Mouse (Mus musculus) cerebellum, adult 8-10 months (tissue): ENCODE results near the gene 1700020D05Rik.
A peak's percentile ranks its signal among the peaks of the same experiment; 100 is the strongest.

Source experiments
- DNase-seq: peaks from one replicate; pipeline ENCODE4 v3.0.0; 2022

Gene 1700020D05Rik

DNA sequence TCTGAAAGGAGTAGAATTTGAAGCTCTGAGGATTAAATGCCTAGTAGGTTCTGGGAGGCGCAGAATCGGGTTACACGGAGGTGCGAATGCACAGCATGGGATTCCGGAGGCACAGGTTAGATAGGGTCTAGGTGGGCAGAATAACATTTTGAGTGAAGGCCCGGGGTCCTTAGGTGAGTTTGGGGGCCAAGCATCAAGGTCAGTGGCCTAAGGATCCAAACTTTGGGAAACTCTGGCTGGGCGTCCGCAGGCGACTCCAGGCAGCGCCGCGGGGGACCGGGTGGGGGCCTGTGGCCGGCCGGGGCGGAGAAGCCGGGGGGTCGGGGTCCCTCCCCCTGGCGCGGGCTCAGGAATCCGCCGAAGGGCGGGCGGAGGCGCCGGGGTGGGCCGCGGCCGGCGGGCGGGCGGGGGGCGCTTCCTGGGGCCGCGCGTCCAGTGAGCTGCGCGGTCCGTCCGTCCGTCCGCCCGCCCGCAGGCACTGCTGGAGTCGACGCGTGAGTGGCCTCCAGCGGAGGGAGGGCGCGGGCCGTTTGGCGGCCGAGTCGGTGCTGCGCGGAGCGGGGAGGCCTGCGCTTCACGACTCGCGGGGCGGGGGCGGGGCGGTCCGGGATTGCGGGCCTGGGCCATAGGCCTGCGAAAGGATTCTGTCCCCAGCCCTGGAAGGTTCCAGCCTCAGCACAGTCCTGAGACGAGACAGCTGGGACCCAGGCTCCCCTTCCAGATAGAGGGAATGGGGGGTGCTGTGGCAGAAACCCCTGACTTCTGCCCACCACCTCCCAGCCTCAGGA, 29.1 kb downstream of the 1700020D05Rik start:
- DNase-seq, result peak; percentile 38

DNA sequence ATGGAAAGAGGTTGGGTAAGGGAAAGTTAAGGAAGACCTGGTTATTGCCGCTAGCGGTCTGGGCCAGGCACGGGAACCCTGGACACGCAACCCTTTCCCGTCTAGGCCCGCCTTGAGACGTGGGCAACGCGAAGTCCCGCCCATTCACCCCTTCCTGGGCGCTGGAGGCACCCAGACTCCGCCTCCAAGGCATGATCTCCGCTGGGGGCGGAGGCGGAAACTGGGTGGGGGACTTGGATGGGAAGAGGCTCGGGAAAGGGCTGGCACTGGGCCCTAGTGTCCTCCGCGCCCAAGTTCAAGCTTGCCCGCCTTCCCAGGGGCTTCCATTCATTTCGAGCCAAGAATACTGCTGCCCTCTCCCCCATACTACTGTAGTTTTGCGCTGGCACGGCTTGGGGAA, 29.9 kb downstream of the 1700020D05Rik start, which contains the start of gene Efemp2:
Efemp2 (plus strand) TSS at position 235 of the 400 bp plus-strand sequence.
- peak; percentile 66 for DNase-seq

DNA sequence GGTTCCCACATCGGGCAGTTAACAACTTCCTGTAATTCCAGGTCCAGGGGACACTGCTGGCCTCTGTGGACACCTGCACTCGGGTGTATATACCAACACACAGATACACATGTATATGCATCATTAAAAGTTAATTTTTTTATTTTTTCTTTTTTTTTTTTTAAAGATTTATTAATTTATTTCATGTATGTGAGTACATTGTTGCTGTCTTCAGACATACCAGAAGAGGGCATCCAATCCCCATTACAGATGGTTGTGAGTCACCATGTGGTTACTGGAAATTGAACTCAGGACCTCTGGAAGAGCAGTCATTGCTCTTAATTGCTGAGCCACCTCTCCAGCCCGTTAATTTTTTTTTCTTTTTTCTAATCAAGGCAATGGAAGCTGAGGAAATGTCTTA, 30.7 kb downstream of the 1700020D05Rik start:
- no peak for DNase-seq

DNA sequence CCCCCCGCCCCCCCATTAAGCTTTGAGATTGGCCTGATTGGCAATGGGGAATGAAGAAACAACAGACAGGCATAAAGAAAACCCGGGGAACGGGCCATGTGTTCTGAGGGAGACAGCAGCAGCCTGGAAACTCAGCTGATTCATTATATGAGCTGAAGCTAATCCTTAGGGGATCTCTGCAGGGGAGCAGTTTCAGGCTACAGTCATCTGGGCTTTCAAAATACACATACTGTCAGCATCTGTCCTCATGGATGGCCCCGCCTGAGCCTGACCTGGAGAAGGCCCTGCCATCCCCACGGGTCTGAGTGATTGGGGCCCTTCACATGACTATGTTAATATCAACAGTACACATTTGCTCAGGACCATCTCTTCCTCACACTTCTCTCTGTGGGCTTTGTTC, 31.7 kb downstream of the 1700020D05Rik start:
- DNase-seq, result no peak

DNA sequence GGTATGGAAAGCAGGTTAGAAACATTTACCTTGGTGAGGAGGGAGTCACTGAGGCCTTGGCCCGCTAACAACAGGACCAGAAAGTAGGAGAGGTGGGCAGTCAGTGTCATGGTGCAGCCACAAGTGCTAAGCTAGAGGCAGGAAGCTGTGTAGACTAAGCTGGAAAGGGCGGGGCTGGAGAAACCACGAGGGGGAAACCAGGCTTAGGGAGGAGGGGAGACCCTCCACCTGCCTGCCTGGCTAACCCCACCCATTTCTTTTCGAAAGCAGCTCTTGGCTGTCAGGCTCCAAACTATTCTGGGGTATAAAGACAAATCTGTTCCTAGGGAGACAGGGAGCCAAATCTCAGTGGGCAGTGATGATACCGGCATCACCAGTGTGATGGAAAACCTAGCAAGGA, 35.2 kb downstream of the 1700020D05Rik start, which contains the start of gene Ctsw:
Ctsw (minus strand) TSS at position 134 of the 400 bp plus-strand sequence.
- DNase-seq, result no peak

DNA sequence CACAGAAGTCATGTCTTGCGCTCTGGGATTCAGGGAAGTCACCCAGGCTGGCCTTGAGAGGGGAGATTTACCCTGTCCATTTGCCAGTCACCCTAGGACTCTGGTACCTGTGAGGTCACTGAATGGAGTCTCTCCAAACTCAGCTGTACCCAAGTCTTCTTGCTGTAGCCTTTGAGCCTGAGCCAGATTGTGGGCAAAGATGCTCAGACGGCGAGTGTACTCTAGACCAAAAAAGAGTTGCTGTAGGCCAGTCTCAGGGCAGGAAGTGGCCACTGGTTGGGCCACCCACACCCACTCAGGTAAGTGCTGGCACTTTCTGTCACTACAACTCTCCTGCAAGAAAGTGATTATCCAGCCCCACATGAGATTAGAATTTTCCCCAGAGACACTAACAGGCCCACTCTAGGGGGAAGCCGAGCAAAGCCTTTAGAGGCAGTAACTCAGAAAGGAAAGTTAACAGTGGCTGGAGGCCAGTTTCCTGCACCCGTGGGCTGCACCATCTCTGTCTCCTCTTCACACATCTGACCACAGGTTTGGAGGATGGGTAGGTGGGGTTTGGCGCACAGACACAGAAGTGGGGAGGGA, 36.6 kb downstream of the 1700020D05Rik start:
- no peak for DNase-seq

DNA sequence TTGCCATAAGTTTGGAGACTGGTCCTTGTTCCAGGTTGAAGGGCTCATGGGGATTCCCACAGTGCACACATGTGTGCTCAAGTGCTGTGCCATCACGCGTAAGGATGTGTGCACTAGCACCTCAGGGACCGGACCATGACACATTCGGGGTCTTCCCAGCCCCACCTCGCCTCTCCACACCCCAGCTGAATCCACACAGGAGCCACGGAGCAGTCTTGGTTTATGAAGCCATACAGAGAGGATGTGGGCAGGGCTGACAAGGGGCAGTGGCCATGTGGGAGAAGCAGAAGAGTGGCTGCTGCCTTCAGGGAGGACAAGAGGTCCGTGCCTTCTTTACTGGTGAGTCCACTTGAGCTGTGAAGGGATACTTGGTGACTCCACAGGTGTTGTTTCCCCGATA, 38.5 kb downstream of the 1700020D05Rik start:
- no peak for DNase-seq

DNA sequence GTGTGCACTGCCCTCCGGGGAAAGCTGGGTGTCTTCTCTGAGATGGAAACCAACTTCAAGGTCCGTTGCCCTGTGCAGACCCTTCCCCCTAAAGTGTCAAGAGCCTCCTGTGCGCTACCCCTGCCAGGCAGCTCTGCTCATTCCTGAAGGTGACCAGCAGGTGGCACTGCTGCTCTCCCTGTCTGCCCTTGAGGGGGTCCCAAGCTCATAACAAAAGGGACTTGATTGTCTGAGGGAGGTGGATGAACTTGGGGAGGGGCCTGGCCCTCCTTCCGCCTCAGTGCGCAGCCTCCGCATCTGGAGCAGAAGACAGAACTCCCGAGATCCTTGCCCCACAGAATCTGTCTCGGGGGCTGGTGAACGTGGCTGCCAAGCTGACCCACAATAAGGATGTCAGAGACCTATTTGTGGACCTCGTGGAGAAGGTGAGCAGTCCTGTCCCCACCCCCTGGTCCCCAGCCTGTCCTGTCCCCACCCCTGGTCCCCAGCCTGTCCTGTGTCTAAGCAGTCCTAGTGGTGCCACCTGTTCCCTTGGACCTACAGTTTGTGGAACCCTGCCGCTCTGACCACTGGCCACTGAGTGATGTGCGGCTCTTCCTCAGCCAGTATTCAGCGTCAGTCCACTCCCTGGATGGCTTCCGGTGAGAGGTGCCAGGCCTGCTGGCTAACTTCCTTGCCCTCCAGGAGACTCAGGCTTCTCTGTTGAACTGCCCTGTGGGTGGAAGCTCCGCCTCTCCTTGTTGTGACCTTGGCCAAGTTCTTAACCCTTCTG, 39.6 kb downstream of the 1700020D05Rik start:
- peak; percentile 73 for DNase-seq

DNA sequence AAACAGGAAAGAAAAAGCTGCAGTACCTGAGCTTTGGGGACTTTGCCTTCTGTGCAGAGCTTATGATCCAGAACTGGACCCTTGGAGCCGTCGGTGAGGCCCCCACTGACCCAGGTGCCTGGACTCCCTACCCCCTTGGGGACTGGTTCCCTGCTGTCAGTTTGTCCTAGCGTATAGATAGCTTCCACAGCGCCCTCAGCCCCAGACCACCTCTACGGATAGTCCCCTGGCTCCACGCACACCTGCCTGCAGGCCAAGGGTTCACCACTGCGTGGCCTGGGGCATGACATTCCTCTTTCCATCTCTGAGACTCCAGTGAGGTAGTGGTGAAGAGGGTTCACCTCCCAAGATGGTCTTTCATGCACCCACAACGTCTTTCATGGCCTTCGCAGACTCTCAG, 40.4 kb downstream of the 1700020D05Rik start:
- DNase-seq, result peak; percentile 26

DNA sequence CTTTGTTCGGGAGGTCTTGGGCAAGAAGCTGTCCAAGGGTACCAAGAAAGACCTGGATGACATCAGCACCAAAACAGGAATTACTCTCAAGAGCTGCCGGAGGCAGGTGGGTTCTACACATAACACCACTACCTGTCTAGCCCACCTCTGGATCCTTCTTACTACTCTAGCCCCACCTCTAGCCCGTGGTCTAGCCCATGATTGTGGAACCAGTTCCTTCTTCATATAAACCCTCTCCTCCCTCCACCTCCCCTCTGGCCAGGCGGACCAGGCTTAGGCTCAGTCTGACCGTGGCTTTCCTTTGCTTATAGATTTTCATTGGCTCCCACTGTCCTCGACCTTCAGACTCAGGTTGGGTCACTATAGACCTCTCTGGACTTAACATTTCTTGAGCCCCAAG, 42.2 kb downstream of the 1700020D05Rik start:
- no peak for DNase-seq

DNA sequence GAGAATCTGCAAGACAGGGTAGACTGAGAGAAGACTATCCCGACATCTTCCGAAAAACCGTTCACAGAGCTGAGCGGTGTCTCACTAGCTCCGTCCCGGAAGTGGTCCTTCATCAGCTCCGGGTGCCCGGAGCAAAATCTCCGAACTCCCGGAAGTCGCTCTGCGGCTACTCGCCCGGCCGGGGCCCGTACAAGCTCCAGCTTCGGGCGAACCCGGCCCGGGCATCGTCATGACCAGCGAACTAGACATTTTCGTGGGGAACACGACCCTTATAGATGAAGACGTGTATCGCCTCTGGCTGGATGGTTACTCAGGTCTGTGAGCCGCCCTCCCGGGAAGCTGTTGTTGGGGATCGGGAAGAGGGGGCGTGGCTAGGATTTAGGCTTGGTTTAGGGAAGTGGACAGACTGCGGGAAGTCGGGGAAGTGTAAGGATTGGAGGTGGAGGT, 43.1 kb downstream of the 1700020D05Rik start, which contains the start of gene Fibp:
Fibp (plus strand) TSS at position 151 of the 447 bp plus-strand sequence.
- peak; percentile 85 for DNase-seq

DNA sequence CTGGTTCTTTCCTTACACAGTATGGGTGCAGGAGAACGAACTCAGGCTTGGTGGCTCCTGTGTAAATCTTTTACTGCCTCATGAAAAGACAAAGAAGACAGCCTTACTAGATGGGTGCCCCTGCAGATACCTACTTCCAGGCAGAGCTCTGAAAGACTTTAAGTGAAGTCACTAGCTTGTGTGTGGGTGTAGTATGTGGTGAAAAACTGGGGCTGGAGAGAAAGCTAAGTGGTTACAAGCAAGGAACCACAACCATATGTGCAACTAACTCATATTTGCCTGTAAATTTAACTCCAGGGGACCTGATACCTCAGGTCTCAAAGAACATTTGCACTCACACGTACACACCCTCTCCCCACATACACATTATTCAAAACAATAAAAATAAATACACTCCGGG, 43.7 kb downstream of the 1700020D05Rik start:
- DNase-seq, result no peak

DNA sequence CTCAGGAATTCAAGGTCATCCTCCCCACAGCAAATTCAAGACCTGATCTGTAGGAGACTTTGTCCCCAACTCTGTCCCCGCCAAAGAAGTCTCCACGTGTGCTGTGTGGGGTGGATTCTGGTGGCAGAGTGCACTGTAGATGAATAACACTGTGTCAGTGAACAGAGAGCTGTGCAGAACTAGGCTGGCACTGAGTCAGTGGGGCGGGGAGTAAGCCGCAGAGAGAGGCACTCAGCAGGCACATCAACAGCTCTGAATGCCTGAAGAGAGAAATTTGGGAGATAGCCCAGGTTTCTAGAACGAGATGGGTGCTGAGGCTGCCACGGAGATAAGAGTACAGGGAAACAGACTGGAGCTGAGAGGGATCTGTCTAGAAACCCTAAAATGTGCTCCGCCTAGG, 44.6 kb downstream of the 1700020D05Rik start:
- no peak for DNase-seq

DNA sequence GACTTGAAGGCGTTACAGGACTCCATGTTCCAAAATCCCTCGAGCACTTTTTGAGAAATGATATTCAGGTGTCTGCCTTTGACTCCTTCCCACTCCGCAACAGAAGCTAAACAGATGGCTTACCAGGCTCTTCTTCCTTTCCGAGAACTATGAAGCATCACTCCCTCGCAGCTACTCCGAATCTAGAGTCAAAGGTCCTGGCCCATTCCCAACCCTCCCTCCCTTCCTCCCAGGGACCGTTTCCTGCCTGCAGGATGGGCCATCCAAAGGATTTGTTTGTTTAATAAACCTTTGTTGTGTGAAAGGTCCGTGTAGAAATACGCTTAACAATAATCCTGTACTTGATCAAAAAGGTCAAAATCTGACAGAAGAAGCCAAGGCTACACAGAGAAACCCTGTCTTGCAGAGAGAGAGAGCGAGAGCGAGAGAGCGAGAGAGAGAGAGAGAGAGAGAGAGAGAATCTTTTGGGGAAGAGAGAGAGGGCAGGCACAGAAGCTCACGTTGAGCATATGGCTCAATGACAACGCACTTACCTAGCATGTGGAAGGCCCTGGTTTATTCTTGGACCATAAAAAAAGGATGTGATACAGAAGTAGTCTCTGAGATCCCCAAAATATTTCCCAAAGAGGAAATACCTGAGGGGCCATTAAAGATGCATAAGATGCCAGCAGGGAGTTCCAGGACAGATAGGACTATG, 45.7 kb downstream of the 1700020D05Rik start, which contains the start of gene Ccdc85b:
Ccdc85b (minus strand) TSS at position 149 of the 697 bp plus-strand sequence.
- DNase-seq, result no peak

DNA sequence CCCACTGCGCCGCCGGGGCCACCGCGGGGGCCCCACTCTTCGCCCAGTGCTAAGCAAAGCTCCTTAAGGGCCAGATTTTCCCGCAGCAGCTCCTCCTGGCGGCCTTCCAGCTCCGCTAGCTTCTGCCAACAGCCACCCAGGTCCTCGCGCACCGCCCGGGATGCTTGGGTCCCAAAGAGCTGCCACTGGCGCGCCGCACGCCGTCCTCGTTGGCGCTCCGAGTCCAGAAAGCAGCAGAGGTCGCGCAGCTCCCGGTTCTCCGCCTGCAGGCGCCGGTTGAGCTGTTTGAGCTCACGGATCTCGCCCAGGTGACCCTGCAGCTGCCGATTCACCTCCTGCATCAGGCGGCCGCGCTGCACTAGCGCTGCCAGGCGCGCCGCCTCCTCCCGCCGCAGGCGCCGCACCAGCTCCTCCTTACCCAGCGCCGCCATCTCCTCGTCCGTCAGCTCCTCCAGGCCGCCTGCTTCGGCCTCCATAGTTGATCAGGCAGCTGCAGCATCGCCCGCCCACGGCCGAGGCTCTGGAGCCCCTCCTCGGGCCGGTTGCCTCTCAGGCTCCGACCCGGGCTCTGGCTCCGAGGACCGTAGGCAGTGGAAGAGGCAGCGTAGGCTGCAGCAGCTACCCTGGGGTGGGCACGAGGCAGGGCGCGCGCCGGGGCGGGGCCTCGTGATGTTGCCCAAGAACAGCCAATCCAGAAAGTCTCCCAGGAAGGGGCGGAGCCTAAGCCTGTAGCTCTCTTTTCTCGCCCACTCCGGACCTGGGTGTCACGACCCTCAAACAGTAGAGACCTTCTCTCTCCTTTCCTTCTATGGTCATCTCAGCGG, 46.5 kb downstream of the 1700020D05Rik start:
- peak; percentile 97 for DNase-seq

DNA sequence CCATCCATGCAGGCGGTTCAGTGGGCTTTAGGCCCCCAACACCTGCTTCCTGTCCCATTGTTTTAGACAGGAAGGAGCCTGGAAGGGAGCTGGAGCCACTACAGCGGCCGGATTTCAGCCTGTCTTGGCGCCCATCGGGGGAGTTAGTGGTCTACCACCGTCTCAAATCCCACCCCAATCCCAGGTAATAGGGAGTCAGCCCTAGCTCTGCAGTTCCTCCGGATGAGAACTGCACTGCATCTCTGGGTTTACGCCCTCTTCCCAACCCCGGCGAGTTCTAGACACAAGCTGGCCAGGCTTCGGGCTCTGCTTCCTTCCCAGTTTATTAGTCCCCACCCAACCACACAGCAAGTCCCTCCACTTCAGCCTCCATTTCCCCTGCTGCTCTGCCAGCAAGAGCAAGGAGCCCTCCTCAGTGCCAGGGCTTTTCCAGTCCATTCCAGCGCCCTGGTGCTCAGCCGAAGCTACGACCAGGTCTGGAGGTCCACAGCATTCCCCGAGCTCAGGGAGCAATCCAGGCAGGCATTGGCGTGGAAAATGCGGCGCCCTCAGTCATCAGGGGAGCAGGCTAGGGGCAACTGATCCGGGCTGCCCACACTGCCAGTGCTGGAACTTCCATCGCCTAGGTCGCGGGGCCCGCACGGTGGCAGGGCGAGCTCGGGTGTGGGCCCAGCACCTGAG, 47.2 kb downstream of the 1700020D05Rik start:
- no peak for DNase-seq

DNA sequence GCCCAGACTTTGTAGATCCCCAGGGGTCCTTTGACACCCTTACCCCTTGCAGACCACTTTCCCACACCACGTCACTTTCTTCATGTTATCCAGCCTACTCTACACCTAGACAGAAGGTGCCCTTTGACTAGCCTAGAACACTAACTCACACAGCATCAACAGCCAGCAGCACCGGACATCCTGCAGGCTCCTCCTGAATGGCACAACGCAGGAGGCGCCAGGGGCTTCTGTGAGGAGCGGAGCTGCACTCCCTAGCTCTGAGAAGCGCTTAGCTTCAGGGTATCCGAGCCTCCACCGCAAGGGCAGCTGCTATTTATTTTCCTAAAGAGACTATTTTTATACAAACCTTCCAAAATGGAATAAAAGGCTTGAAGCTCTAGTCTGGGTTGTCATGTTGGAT, 48.0 kb downstream of the 1700020D05Rik start:
- DNase-seq, result no peak

DNA sequence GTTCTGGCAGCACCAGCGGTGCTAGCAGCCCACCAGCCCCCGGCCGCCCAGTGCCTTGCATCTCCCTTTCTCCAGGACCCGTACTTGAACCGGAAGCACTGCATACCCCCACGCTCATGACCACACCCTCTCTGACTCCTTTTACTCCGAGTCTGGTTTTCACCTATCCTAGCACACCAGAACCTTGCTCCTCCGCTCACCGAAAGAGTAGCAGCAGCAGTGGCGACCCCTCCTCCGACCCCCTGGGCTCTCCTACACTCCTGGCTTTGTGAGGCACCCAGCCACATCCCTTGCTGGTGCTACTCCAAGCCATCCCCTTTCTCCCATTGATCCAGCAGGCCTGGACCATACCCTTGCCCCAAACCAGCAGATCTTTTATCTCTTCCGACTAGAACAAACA, 48.5 kb downstream of the 1700020D05Rik start:
- no peak for DNase-seq
